Mouse (Mus musculus) spleen, postnatal 10 days (tissue): ENCODE measurements around the gene Susd6.

Experiments used
- DNase-seq, 2 experiments: peaks; one replicate each; pipeline ENCODE4 v3.0.0; 2021 to 2022; ENCODE audit warnings: low spot score in 2 of 2

The Susd6 gene

DNA sequence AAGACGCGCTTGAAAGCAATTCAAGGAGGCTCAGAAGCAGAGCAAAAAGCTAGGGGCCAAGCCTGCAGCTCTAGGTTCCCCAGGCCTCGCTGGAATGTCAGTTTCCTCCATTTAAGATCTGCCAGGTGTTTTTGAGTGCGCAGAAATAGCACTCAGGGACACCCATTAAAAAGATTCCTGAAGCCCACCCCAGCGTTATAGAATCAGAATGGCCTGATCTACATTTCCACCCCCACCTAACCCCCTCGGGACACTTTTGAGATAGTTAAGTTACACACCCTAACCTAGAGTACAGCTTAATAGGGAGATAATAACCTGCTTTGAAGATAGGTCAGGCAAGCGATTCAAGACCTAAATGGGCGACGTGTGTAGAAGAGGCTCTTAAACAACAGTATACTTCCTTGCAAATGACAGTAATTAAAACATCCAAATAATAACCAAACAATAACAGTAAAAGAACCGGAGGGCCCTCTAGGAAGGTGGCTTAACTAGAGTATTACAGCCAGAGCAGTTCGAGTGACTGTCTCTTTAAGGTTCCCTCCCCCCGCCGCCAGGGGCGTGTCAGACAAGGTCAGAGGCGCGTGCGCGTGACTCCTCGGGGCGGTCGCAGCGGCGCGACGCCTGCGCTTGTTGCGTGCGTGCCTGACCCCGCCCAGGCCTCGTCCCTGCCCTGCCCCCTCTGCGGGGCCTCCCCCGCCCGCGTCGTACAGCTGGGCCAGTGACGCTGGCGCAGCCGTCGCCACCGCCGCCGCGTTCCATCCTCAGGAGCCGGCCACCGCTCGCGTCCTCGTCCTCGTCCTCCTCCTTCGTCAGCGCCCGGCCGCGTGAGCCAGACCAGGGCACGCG is at the start of gene Susd6:
TSS of gene Susd6 (plus strand) at position 662 of the 846 bp plus-strand sequence.
- DNase-seq = peak; percentile 95 to 99

- DNase-seq = no peak
Measured at GRCm38 (mm10) chr12:80744614-80745013, 45.7 kb upstream of the Susd6 start.

GRCm38 (mm10) chr12:80746031-80746813 is 44.1 kb upstream of the Susd6 start:
- no peak for DNase-seq

- no peak for DNase-seq
Measured at GRCm38 (mm10) chr12:80751556-80751955, 38.8 kb upstream of the Susd6 start.

- DNase-seq = peak; percentile 20 to 32
Measured at GRCm38 (mm10) chr12:80757751-80758558, 32.4 kb upstream of the Susd6 start.

DNA sequence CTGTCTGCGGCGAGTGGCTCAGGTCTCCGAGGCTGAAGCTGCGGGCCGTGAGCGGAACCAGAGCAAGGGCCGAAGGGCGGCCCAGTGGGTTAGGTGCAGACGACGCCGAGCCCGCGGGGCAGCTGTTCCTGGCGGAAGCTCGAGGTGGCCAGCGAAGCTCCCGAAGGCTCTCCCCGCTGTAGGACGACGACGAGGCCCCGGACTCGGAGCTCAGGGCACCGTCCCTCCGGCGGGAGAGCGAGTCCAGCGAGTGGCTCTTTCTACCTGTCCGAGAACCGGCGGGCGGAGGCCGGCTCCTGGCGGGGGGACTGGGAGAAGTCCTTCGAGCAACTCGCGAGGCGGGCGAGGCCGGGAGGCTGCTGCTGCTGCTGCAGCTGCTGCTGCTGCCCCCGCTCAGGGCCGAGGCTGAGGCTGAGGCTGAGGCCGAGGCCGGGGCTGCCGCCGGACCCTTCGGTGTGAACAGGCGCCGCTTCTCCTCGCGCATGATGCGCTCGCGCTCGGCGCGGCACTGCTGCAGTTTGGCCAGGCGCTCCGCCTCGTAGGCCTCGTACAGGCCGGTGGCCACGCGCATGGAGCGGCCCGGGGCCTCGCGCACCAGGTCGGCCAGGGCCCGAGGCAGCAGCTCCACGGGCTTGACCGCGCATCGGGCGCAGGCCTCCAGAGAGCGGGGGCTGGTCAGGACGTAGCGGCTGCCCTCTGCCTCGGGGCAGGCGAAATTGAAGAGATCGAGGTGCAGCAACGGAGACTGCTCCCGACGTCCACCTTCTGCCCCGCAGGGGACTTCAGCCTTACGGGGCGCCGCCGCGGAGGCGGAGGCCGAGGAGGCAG is 31.5 kb upstream of the Susd6 start:
- peak; percentile 29 to 37 for DNase-seq

GRCm38 (mm10) chr12:80759387-80759712 is 31.0 kb upstream of the Susd6 start:
- DNase-seq = no peak

DNA sequence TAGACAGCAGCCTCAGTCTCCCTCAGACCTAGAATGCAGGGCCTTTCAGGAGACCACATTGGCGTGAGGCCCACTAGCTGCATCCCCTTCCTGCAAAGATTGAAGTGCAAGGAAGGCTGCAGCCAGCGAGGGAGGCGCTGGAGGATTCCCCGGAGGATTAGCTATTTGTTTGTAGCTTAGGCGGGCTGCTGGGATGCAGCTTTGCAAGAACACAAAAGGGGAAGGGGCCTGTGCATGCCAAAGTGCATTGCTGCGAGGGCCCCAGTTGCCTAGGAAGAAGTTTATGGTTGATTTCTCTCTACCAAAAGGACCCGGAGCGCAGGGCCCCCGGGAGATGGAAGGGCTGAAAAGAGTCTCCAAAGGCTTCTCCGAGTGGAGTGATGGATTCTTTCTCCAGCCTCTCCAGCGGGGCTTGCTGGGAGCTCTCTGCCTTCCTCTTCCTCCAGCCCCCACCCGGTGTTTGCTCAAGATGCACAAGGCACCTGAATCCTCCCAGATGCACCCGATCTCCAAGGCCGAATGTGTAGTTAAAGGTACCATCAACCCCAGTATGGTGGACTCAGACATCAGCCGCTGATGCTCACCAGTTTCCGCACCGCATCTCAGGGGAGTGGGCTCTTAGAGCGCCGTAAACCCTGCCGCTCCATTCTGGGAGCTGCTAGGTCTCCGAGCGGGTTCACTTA is 30.5 kb upstream of the Susd6 start:
- no peak for DNase-seq

DNA sequence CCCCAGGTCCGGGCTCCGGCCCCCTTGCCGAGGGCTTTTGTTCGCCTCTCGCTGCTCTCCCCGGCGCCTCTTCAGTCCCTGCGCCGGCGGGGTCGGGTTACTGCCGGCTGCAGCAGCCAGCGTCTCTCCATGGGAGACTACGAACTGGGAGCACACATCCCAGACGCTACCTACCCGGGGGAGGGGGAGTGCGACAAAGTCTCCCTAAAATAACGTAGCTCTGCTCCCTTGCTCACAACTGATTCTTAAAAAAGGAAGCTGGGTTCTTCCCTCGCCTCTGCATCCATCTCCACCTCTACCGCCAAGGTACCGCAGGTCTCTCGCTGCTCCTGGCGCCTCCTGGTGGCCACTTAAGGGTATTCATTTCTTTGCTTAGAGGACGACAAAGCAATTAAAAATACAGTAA is 29.9 kb upstream of the Susd6 start, which contains the start of gene Ccdc177:
TSS of gene Ccdc177 (minus strand) at position 292 of the 406 bp plus-strand sequence.
- peak; percentile 62 to 88 for DNase-seq

DNA sequence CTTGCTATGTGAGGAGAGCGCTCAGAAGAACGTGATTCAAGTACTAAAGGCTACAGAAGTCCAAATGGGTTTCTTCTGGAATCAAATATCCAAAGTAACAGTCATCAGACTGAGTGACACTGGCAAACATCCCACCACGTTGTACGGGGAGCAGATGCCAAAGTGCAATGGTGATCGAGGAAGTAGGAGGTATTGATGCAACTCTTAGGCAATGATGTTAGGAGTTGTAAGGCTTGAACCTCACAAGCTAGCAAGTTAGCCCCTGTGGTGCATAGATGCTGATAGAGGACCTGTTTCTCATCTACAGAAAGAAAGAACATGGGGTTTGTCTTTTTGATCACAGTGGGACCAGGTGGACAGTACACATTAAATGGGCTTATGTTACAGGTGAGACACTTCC is 27.3 kb upstream of the Susd6 start:
- DNase-seq = no peak

DNA sequence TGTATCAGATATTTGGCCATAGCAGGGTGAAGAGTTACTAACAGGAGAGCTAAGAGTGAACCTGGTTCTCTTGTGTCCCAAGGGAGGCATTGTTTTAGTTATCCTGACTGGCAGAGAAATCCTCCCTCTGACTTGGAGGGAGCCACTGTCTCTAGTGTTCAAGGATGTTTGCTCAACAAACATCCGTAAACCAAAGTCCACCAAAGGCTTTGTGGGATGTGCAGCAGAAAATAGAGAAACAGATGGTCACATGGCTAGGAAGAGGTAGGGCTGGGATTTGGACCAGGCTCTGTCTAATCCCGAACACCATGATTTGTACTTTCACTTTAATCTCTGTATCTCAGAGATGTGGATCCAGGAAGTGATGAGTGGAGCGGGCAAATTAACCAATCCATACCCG is 26.2 kb upstream of the Susd6 start:
- DNase-seq = no peak

- DNase-seq = peak; percentile 75 to 85
Measured at GRCm38 (mm10) chr12:80769697-80770096, 20.6 kb upstream of the Susd6 start.

DNA sequence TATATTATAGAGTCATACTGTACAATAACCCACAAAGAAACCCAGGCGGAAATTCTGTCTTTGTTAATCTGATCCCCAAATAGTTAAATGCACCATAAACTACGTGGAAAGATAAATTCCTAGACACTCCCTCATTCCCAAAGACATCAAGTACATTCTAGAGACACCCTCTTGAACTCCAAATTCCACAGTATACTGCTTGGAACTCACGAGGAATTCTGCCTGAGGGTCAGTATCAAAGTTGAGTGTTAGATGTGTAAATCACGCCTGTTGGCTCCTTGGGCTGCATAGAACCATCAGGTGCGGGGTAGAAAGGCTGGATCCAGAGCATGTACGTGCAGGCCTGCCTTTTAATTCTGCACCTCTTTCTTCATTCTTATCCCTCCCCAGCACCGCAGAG is 15.5 kb upstream of the Susd6 start:
- DNase-seq = no peak

- DNase-seq = no peak
Measured at GRCm38 (mm10) chr12:80776046-80776634, 14.2 kb upstream of the Susd6 start.

GRCm38 (mm10) chr12:80778188-80778936 is 11.9 kb upstream of the Susd6 start:
- DNase-seq = peak; percentile 60 to 84

GRCm38 (mm10) chr12:80779760-80780159 is 10.6 kb upstream of the Susd6 start:
- no peak for DNase-seq

GRCm38 (mm10) chr12:80782190-80782589 is 8.1 kb upstream of the Susd6 start:
- no peak for DNase-seq

DNA sequence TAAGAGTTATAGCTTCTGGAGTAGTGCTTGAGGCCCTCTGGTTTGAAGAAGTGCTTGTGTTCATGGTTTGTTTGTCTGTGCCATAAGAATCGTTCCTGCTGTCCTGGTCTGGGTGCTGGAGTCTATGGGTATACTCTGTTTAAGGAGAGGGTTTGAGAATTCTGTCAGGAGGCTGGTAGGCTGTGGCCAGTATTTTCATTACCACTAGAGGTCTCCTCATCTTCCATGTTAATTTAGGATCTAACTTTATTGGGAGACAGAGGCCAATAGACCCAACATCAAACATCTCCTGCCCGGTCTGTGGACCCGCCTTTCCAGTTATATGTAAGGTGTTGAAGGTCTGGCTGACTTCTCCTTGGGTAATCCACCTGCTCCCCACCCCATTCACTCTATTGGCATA is 7.4 kb upstream of the Susd6 start:
- no peak for DNase-seq

DNA sequence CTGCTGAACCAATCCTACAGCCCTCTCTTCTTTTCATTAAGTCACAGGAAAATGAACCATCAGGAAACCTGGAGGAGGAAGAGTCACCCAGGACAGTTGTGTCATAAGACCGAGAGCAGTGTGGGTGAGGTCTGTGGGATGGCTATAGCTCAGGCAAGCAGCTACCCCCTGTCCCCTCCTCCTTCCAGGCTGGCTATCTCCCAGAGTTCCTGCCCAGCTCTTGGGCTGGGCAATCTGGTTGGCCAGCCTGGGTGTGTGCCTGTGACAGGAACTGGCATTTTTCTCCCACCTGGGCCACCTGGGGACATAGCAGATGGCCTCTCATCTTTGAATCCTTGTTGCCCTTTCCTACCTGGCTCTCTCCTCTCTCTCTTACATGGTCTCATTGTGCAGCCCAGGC is 6.4 kb upstream of the Susd6 start:
- DNase-seq = no peak
